Mouse (Mus musculus): Measurements from ENCODE around the gene Srpr. TPM values are rescaled to one million over a fixed set of nuclear protein-coding genes. Genes with fewer than 3 reads are reported as not detected.

The Srpr gene
- polyA plus RNA-seq (2012; rRNA removed), result 25.4 and 28.8 TPM in 2 replicates
- 53.8 and 54.6 TPM in 2 replicates for polyA plus RNA-seq (2014; fragmentation: Nextera tagmentation; extraction: Ambion mirVana)

GRCm38 (mm10) chr9:35199772-35200471 is at the start of gene Srpr, which contains the start of gene Tirap:
Gene Srpr, plus strand, starts transcription at chr9:35200175.
Gene Tirap, minus strand, starts transcription at chr9:35200291.
- peaks cover 8 to 21% of the 10 kb centered on the region in 2 experiments; a peak in 3 of 4 replicates for H3K4me1 ChIP-seq (replicated peaks; ENCODE audit: control insufficient read depth in 2 of 2, insufficient read depth in 2 of 2, low read length in 1 of 2)

DNA sequence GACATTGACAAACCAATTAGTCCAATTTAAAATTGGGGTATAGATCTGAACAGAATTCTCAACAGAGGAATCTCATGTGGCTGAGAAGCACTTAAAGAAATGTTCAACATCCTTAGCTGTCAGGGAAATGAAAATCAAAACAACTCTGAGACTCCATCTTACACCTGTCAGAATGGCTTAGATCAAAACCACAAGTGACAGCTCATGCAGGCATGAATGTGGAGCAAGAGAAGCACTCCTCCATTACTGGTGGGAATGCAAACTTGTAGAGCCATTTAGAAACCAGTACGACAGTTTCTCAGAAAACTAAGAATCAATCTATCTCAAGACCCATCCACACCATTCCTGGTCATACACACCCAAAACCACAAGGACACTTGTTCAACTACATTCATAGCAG is 47.1 kb upstream of the Srpr start:
- DNase-seq (ENCODE audit: low read depth in 3 of 3, low spot score in 3 of 3) (no peak), ATAC-seq (ENCODE audit: insufficient read depth) (no peak)
- no peak for TF ChIP-seq EP300 (IDR thresholded peaks at IDR 0.05; ENCODE audit: low read depth)
- TF ChIP-seq CTCF (IDR thresholded peaks at IDR 0.05; ENCODE audit: low read depth), result no peak
- Histone ChIP-seq H3K36me3 (replicated peaks; ENCODE audit: control insufficient read depth, insufficient read depth, low read depth) (no peaks in the 10 kb centered on the region), H3K4me2 (ENCODE audit: low read depth) (no peak overlapping the region), H3K4me3 (ENCODE audit: insufficient read depth in 1 of 2, low read depth in 2 of 2, low read length in 2 of 2) (no peak overlapping the region), H3K4me1 (replicated peaks; ENCODE audit: control insufficient read depth in 2 of 2, insufficient read depth in 2 of 2, low read length in 1 of 2) (0 out of 4 replicates have a peak, but pooled peaks cover 0 to 2% of the 10 kb centered on the region in 2 experiments), H3K9ac (replicated peaks) (no peak overlapping the region), H3K9me3 (ENCODE audit: control insufficient read depth, low read length) (no peaks in the 10 kb centered on the region), H3K27ac (no peak overlapping the region), H3K27me3 (ENCODE audit: control insufficient read depth, insufficient read depth, low read length) (no peaks in the 10 kb centered on the region)
- 29% methylated on average over 1 of the region's 1 CpGs for WGBS (ENCODE audit: insufficient replicate concordance)

More at GRCm38 (mm10) chr9:35199772-35200471, at the start of gene Srpr, which contains the start of gene Tirap:
- peak within 1 kb of the TSS; percentile 74 for H3K9ac ChIP-seq (replicated peaks)
- peak within 1 kb of the TSS; percentile 63 to 85 for H3K4me3 ChIP-seq (ENCODE audit: insufficient read depth in 1 of 2, low read depth in 2 of 2, low read length in 2 of 2)
- H3K36me3 ChIP-seq (replicated peaks; ENCODE audit: control insufficient read depth, insufficient read depth, low read depth), result no peaks in the 10 kb centered on the region
- no peaks in the 10 kb centered on the region for H3K27me3 ChIP-seq (ENCODE audit: control insufficient read depth, insufficient read depth, low read length)
- H3K4me2 ChIP-seq (ENCODE audit: low read depth), result peak within 1 kb of the TSS; percentile 85
- H3K27ac ChIP-seq, result peak within 1 kb of the TSS; percentile 70
- no peaks in the 10 kb centered on the region for H3K9me3 ChIP-seq (ENCODE audit: control insufficient read depth, low read length)
- DNase-seq (ENCODE audit: low read depth in 3 of 3, low spot score in 3 of 3), result peak; percentile 65 to 76 (median 66)
- WGBS (ENCODE audit: insufficient replicate concordance), result under 1% methylated on average over 44 of the region's 44 CpGs
- peak; percentile 89 for ATAC-seq (ENCODE audit: insufficient read depth)
- no peak for TF ChIP-seq EP300 (IDR thresholded peaks at IDR 0.05; ENCODE audit: low read depth)
- peak; percentile 94 for TF ChIP-seq CTCF (IDR thresholded peaks at IDR 0.05; ENCODE audit: low read depth)

DNA sequence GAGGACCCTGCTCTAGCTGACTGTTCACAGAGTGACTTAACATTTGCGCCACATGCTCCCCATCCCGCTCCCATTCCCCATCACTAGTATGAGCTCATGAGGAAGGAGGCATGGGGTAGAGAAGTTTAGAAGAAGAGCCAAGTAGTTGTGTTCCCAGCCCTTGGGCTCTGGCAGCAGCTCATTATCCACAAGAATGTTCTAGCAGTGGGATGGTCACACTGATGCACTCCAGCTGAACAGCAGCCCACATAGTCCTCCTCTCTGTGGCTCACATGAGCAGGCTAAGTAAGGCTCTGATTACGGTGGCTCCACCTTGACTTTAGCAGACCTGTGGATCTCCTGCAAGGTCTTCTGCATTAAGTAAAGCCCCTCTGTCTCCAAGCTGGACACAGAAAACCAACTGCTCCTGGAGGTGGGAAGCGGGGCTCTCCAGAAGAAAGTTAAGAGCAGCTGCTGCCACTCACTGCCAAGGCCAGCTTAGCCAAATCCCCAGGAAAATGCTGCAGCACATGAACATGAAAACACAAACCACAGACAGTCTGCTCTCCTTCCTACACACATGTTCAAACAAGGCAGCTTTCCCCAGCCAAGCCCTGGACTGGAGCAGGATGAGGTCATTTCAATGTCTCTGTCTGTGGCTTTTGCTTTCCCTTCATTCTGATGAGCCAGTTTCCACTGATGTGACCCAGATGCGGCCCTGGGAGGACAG is 43.8 kb upstream of the Srpr start:
- TF ChIP-seq EP300 (IDR thresholded peaks at IDR 0.05; ENCODE audit: low read depth), result no peak
- Histone ChIP-seq H3K27me3 (ENCODE audit: control insufficient read depth, insufficient read depth, low read length) (no peaks in the 10 kb centered on the region), H3K9me3 (ENCODE audit: control insufficient read depth, low read length) (no peaks in the 10 kb centered on the region), H3K36me3 (replicated peaks; ENCODE audit: control insufficient read depth, insufficient read depth, low read depth) (no peaks in the 10 kb centered on the region), H3K27ac (no peak overlapping the region), H3K4me1 (replicated peaks; ENCODE audit: control insufficient read depth in 2 of 2, insufficient read depth in 2 of 2, low read length in 1 of 2) (0 out of 4 replicates have a peak, but pooled peaks cover 0 to 2% of the 10 kb centered on the region in 2 experiments), H3K4me3 (ENCODE audit: insufficient read depth in 1 of 2, low read depth in 2 of 2, low read length in 2 of 2) (no peak overlapping the region), H3K4me2 (ENCODE audit: low read depth) (no peak overlapping the region), H3K9ac (replicated peaks) (no peak overlapping the region)
- no peak for ATAC-seq (ENCODE audit: insufficient read depth)
- 78% methylated on average over 5 of the region's 5 CpGs for WGBS (ENCODE audit: insufficient replicate concordance)
- DNase-seq (ENCODE audit: low read depth in 3 of 3, low spot score in 3 of 3), result no peak

DNA sequence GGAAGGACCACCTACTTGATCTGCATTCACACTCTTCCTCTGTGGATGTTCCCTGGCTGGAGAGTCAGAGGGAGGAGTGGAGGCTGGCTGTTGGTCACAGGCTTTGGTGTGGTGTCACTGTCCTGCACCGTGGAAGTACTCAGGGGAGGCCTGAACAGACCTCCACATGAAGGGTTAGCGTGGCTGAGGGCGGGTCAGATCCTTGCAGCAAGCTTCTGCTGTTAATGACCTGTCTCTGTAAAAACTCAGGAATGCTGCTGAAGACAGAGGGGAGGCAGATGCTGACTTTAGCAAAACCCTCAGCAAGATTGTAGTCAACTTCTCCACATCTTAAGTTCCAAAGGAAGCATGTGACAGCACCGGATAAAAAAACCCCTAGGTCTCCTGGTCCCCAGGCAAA is 43.1 kb upstream of the Srpr start:
- no peak for TF ChIP-seq CTCF (IDR thresholded peaks at IDR 0.05; ENCODE audit: low read depth)
- TF ChIP-seq EP300 (IDR thresholded peaks at IDR 0.05; ENCODE audit: low read depth), result no peak
- no peak overlapping the region for H3K4me3 ChIP-seq (ENCODE audit: insufficient read depth in 1 of 2, low read depth in 2 of 2, low read length in 2 of 2)
- H3K9me3 ChIP-seq (ENCODE audit: control insufficient read depth, low read length), result no peaks in the 10 kb centered on the region
- H3K36me3 ChIP-seq (replicated peaks; ENCODE audit: control insufficient read depth, insufficient read depth, low read depth), result no peaks in the 10 kb centered on the region
- no peak overlapping the region for H3K4me2 ChIP-seq (ENCODE audit: low read depth)
- no peak for ATAC-seq (ENCODE audit: insufficient read depth)
- H3K27ac ChIP-seq, result no peak overlapping the region
- no peak for DNase-seq (ENCODE audit: low read depth in 3 of 3, low spot score in 3 of 3)
- H3K4me1 ChIP-seq (replicated peaks; ENCODE audit: control insufficient read depth in 2 of 2, insufficient read depth in 2 of 2, low read length in 1 of 2), result 0 out of 4 replicates have a peak, but pooled peaks cover 0 to 2% of the 10 kb centered on the region in 2 experiments
- H3K27me3 ChIP-seq (ENCODE audit: control insufficient read depth, insufficient read depth, low read length), result no peaks in the 10 kb centered on the region
- no peak overlapping the region for H3K9ac ChIP-seq (replicated peaks)
- 74% methylated on average over 4 of the region's 4 CpGs for WGBS (ENCODE audit: insufficient replicate concordance)

- no peaks in the 10 kb centered on the region for H3K9me3 ChIP-seq (ENCODE audit: control insufficient read depth, low read length)
- H3K36me3 ChIP-seq (replicated peaks; ENCODE audit: control insufficient read depth, insufficient read depth, low read depth), result no peaks in the 10 kb centered on the region; the same call in 1 of the 2 replicates
- no peak overlapping the region for H3K4me2 ChIP-seq (ENCODE audit: low read depth)
- H3K4me1 ChIP-seq (replicated peaks; ENCODE audit: control insufficient read depth in 2 of 2, insufficient read depth in 2 of 2, low read length in 1 of 2), result 0 out of 4 replicates have a peak, but pooled peaks cover 0 to 2% of the 10 kb centered on the region in 2 experiments
- no peak overlapping the region for H3K4me3 ChIP-seq (ENCODE audit: insufficient read depth in 1 of 2, low read depth in 2 of 2, low read length in 2 of 2)
- H3K27me3 ChIP-seq (ENCODE audit: control insufficient read depth, insufficient read depth, low read length), result no peaks in the 10 kb centered on the region
- TF ChIP-seq EP300 (IDR thresholded peaks at IDR 0.05; ENCODE audit: low read depth) (no peak), CTCF (IDR thresholded peaks at IDR 0.05; ENCODE audit: low read depth) (no peak)
- DNase-seq (ENCODE audit: low read depth in 3 of 3, low spot score in 3 of 3) (no peak), ATAC-seq (ENCODE audit: insufficient read depth) (no peak)
- no peak overlapping the region for H3K27ac ChIP-seq
- WGBS (ENCODE audit: insufficient replicate concordance), result 71% methylated on average over 3 of the region's 3 CpGs
- no peak overlapping the region for H3K9ac ChIP-seq (replicated peaks)
Observed at GRCm38 (mm10) chr9:35158477-35158876, 41.5 kb upstream of the Srpr start.

Data from liver, embryonic 14.5 days (tissue).